Mouse (Mus musculus) limb, embryonic 15.5 days (tissue): ENCODE data around the gene Mavs. TPM values are rescaled to one million over a fixed set of nuclear protein-coding genes. Genes with fewer than 3 reads are reported as not detected.

Experiments used
- ATAC-seq: fragments of 200-750 bp; cut with Nextera tagmentation; 2 replicates; pipeline ENCODE4 v1.8.0; 2017; ENCODE audit warnings: low read depth, moderate TSS enrichment; ENCODE audit not compliant: insufficient number of reproducible peaks, low FRiP score, low TSS enrichment
- H3K27ac ChIP-seq: fragments of 300-500 bp; sonication (generic); 2 replicates; pipeline ENCODE4 v1.5.1; 2015; ENCODE audit warnings: moderate library complexity, mild to moderate bottlenecking, inconsistent platforms
- H3K27me3 ChIP-seq: fragments of 300-500 bp; sonication (generic); 2 replicates; pipeline ENCODE4 v1.6.1; 2015; ENCODE audit warnings: inconsistent platforms
- H3K36me3 ChIP-seq: fragments of 300-500 bp; sonication (generic); 2 replicates; pipeline ENCODE4 v1.6.1; 2015; ENCODE audit warnings: inconsistent platforms
- H3K4me1 ChIP-seq: fragments of 300-500 bp; sonication (generic); 2 replicates; pipeline ENCODE4 v1.6.1; 2015; ENCODE audit warnings: inconsistent platforms
- H3K4me2 ChIP-seq: fragments of 300-500 bp; sonication (generic); 2 replicates; pipeline ENCODE4 v1.6.1; 2015; ENCODE audit warnings: mild to moderate bottlenecking, inconsistent platforms
- H3K4me3 ChIP-seq: fragments of 300-500 bp; sonication (generic); 2 replicates; pipeline ENCODE4 v1.5.1; 2015; ENCODE audit warnings: mild to moderate bottlenecking, inconsistent platforms
- H3K9ac ChIP-seq: fragments of 300-500 bp; sonication (generic); 2 replicates; pipeline ENCODE4 v1.6.1; 2015; ENCODE audit warnings: inconsistent platforms
- H3K9me3 ChIP-seq: fragments of 300-500 bp; sonication (generic); 2 replicates; pipeline ENCODE4 v1.6.1; 2016; ENCODE audit warnings: inconsistent platforms
- WGBS: fragments of 180-500 bp; shearing (Covaris S2); methylation state at CpG from one replicate; pipeline ENCODE4 v1.1.7; 2015; 5-methylcytosine and 5-hydroxymethylcytosine counted together
- polyA plus RNA-seq: library from polyadenylated mRNA; unstranded; fragments of >200 nt; fragmentation: Nextera tagmentation; extraction: Ambion mirVana; gene quantifications from 2 replicates; pipeline ENCODE4 v1.2.1, GENCODE M21; 2015

Mavs gene
- polyA plus RNA-seq, 1 experiment from 2014 or later: 19.2 TPM

- no peak for ATAC-seq
- no peaks in the 10 kb centered on the region for H3K9me3 ChIP-seq
- H3K4me2 ChIP-seq: no peak overlapping the region
- H3K9ac ChIP-seq: no peak overlapping the region
- H3K27ac ChIP-seq: no peak overlapping the region
- H3K4me3 ChIP-seq: no peak overlapping the region
- peaks cover 91% of the 10 kb centered on the region for H3K36me3 ChIP-seq
- WGBS: 83% methylated on average over 7 of the region's 7 CpGs
- no peaks in the 10 kb centered on the region for H3K27me3 ChIP-seq
- no peaks in the 10 kb centered on the region for H3K4me1 ChIP-seq
Measured at GRCm38 (mm10) chr2:131242929-131243328, 9.1 kb downstream of the Mavs start.

- no peak overlapping the region for H3K4me3 ChIP-seq
- H3K9ac ChIP-seq: no peak overlapping the region
- H3K36me3 ChIP-seq: peaks cover 3% of the 10 kb centered on the region; the same call in 1 of the 2 replicates
- WGBS: 14% methylated on average over 7 of the region's 7 CpGs
- H3K27ac ChIP-seq: peak overlapping the region; percentile 14; the same call in 1 of the 2 replicates
- no peak for ATAC-seq
- no peak overlapping the region for H3K4me2 ChIP-seq
- H3K27me3 ChIP-seq: no peaks in the 10 kb centered on the region
- H3K4me1 ChIP-seq: peaks cover 9% of the 10 kb centered on the region
- no peaks in the 10 kb centered on the region for H3K9me3 ChIP-seq
Measured at GRCm38 (mm10) chr2:131253681-131254328, 19.9 kb downstream of the Mavs start.

DNA sequence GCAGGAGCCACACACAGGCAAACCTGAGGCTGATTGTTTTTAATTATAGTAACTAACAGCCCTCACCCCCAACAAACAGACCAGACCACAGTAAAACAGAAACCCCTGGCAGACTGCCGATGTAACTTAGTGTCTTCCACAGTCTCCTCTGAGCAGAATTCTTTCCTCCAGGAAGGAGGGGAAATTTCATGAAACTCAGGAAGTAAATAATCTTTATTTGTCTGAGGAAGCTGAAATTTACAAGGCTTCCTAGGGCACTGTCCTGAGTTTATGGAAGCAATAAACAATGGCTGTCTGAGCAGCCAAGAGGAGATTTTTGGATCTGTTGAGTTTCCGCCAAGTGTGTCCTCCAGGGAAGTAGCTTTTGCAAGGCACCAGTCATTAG, 20.5 kb downstream of the Mavs start:
- WGBS: 27% methylated on average over 2 of the region's 2 CpGs
- no peaks in the 10 kb centered on the region for H3K27me3 ChIP-seq
- no peak overlapping the region for H3K4me2 ChIP-seq
- peak overlapping the region; percentile 14; the same call in 1 of the 2 replicates for H3K27ac ChIP-seq
- peaks cover 9% of the 10 kb centered on the region for H3K4me1 ChIP-seq
- no peak for ATAC-seq
- no peaks in the 10 kb centered on the region for H3K9me3 ChIP-seq
- H3K9ac ChIP-seq: no peak overlapping the region
- H3K4me3 ChIP-seq: no peak overlapping the region
- no peaks in the 10 kb centered on the region for H3K36me3 ChIP-seq

DNA sequence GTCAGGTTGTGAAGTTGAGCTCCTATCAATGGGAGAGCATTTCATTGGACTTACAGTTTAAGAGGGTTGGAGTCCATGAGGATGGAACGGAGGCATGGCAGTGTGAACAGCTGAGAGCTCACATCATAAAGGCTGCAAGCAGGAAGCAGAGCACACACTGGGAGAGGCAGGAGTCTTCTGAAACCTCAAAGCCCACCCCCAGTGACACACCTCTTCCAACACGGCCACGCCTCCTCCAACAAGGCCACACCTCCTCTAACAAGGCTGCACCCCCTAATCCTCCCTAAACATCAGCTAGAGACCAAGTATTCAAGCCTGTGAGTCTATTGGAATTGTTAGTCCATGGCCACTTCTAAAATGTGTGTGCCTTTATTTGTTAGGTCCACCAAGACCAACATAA, 21.9 kb downstream of the Mavs start:
- no peaks in the 10 kb centered on the region for H3K27me3 ChIP-seq
- no peak overlapping the region for H3K4me2 ChIP-seq
- H3K9ac ChIP-seq: no peak overlapping the region
- peaks cover 11% of the 10 kb centered on the region for H3K4me1 ChIP-seq
- H3K27ac ChIP-seq: no peak overlapping the region
- no peak overlapping the region for H3K4me3 ChIP-seq
- no peak for ATAC-seq
- H3K36me3 ChIP-seq: no peaks in the 10 kb centered on the region
- no peaks in the 10 kb centered on the region for H3K9me3 ChIP-seq
- WGBS: 56% methylated on average over 3 of the region's 3 CpGs

GRCm38 (mm10) chr2:131258693-131259092, 24.8 kb downstream of the Mavs start:
- Histone ChIP-seq H3K4me2 (no peak overlapping the region), H3K36me3 (no peaks in the 10 kb centered on the region), H3K4me1 (peaks cover 17% of the 10 kb centered on the region), H3K4me3 (no peak overlapping the region), H3K9ac (no peak overlapping the region), H3K27ac (no peak overlapping the region), H3K9me3 (no peaks in the 10 kb centered on the region), H3K27me3 (no peaks in the 10 kb centered on the region)
- no peak for ATAC-seq
- WGBS: 60% methylated on average over 8 of the region's 8 CpGs

DNA sequence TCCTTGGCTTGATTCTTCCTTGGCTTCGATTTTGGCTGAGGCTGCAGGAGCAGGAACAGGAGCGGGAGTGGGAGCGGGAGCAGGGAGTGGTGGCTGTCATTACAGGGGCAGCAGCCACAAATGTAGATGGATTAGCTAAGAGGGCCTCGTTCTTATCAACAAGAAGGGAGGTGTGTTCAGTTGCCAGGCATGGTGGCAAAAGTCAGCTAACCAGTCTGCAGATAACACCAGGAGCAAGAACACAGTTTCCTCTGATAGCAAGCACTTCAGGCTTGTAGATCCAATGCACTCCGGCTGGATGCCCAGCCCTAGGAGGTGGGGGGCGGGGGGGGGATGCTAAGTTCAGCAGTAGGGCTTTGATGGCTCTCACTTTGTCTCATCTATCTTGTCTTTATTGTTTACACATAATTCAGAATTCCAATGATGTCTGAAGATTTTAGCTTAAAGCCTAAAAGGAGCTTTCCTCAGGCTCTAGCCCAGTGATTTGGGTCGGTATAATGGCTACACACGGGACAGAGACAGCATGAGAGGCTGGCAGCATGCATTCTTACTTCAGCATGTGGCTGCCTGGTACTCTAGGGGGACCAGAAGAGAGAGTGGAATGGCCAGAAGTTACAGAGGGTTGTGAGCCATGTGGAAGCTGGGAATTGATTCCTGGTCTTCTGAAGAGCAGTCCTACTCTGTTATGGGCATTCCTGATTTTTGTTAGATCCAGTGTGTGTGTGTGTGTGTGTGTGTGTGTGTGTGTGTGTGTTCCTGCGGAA, 26.9 kb downstream of the Mavs start:
- H3K4me2 ChIP-seq: no peak overlapping the region
- H3K27ac ChIP-seq: no peak overlapping the region
- no peaks in the 10 kb centered on the region for H3K36me3 ChIP-seq
- 57% methylated on average over 9 of the region's 9 CpGs for WGBS
- no peak overlapping the region for H3K9ac ChIP-seq
- no peak for ATAC-seq
- H3K4me1 ChIP-seq: peaks cover 22% of the 10 kb centered on the region
- H3K4me3 ChIP-seq: no peak overlapping the region
- H3K9me3 ChIP-seq: no peaks in the 10 kb centered on the region
- no peaks in the 10 kb centered on the region for H3K27me3 ChIP-seq

DNA sequence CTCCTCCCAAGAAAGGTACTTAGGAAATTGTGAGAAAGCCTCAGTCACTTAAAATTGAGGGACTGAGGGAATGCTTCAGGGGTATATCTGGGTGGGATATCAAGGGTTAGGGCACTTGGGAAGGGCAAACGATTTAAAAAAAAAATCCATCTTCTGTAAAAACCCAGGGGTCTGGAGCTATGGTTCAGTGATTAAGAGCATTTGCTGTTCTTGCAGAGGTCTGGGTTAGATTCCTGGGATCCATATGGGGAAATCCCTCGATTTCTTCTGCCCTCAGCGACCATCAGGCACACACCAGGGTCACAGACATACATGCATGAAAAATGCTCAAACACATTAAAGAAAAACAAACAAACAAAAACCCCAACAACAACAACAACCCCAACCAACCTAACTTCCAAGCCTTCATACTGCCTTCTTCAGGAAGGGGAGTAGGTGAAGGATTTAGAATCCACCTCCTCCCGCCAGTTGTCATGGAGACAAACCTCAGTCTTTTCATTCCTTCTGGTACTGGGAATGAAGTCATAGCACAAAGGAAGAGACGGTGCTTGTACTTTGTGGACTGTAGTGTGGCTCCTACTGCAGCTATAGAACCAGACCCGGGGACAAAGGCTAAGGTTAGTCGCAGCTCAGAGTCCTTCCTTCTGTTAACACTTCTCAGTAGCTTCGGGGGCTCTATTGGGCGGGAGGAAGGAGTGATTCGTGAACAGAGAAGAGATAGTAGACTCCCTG, 27.8 kb downstream of the Mavs start:
- peak; percentile 71 for ATAC-seq
- WGBS: 3% methylated on average over 10 of the region's 10 CpGs
- peak overlapping the region; percentile 56 for H3K9ac ChIP-seq
- peak overlapping the region; percentile 100 for H3K27ac ChIP-seq
- no peaks in the 10 kb centered on the region for H3K9me3 ChIP-seq
- peaks cover 22% of the 10 kb centered on the region for H3K4me1 ChIP-seq
- peak overlapping the region; percentile 57 for H3K4me2 ChIP-seq
- peak overlapping the region; percentile 88 for H3K4me3 ChIP-seq
- H3K27me3 ChIP-seq: no peaks in the 10 kb centered on the region
- no peaks in the 10 kb centered on the region for H3K36me3 ChIP-seq

GRCm38 (mm10) chr2:131262213-131262672, 28.4 kb downstream of the Mavs start, which contains the start of gene Pank2:
Pank2 (plus strand) TSS chr2:131262495.
- H3K4me1 ChIP-seq: peaks cover 22% of the 10 kb centered on the region
- no peaks in the 10 kb centered on the region for H3K36me3 ChIP-seq
- WGBS: under 1% methylated on average over 47 of the region's 49 CpGs
- H3K9ac ChIP-seq: peak within 1 kb of the TSS; percentile 98
- ATAC-seq: peak; percentile 99
- H3K27me3 ChIP-seq: no peaks in the 10 kb centered on the region
- H3K27ac ChIP-seq: peak within 1 kb of the TSS; percentile 100
- H3K9me3 ChIP-seq: no peaks in the 10 kb centered on the region
- H3K4me3 ChIP-seq: peak within 1 kb of the TSS; percentile 88
- H3K4me2 ChIP-seq: peak within 1 kb of the TSS; percentile 65

DNA sequence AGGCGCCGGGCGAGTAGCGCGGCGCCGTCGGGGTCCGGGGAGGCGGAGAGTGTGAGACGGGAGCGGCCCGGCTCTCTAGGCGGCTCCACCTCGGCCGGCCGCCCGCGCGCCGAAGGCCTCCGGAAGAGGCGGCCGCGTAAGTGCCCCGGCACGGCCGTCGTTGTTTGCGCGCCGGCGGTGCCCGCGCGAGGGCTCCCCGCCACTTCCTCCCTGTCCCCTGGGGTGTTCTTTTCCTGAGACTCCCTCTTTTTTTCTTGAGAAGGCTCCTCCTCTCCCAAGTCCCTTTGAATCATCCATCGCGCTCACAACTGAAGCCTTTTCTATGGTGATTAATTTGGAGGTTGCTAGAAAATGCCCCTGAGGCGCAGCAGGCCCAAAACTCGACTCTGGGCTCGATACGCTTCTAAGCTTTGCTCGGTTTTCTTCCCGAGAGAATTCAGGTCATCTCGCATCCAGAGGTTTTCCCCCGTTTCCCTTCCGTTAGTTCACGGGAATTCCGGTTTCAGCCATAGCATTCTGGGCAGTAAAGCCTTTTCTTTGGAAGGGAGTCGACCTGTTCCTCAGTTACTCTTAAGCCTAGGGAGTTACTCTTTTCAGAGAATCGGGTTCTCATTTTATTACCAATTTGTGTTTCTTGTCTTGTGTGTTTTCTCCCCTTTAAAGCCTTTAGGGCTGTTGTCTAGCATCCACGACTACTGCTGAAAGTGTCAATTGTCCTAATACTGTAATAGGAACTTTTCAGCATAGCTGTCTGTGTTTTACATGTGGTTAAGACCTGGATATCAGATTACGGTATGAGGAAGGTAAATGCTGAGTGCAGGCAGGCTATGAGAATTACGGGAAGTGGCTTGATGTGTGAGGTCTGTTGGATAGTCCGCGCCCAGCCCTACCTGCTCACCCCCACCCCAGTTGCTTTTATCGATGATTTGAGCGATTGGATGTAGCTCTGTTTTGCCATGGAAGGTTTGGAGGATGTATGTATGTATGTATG, 29.1 kb downstream of the Mavs start:
- Histone ChIP-seq H3K9me3 (no peaks in the 10 kb centered on the region), H3K4me2 (peak overlapping the region; percentile 65), H3K4me1 (peaks cover 22% of the 10 kb centered on the region), H3K36me3 (no peaks in the 10 kb centered on the region), H3K27me3 (no peaks in the 10 kb centered on the region), H3K27ac (peak overlapping the region; percentile 100), H3K9ac (peak overlapping the region; percentile 98), H3K4me3 (peak overlapping the region; percentile 88)
- peak; percentile 78 for ATAC-seq
- under 1% methylated on average over 48 of the region's 59 CpGs for WGBS

DNA sequence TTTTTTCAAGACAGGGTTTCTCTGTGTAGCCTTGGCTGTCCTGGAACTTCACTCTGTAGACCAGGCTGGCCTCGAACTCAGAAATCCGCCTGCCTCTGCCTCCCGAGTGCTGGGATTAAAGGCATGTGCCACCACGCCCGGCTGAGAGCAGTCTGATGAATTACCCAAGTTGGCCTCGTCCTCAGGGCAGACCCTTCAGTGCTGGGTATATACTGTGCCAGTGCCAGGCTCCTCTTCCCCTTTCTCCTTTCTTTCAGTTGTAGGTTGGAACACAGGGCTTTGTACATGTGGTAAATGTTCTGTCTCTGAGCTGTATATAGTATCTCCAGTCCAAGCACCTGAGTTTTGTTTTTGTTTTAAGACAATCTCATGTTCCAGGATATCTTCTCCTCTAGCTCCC, 30.2 kb downstream of the Mavs start:
- Histone ChIP-seq H3K27me3 (no peaks in the 10 kb centered on the region), H3K36me3 (no peaks in the 10 kb centered on the region), H3K4me3 (peak overlapping the region; percentile 88), H3K9me3 (no peaks in the 10 kb centered on the region), H3K4me1 (peaks cover 22% of the 10 kb centered on the region), H3K4me2 (peak overlapping the region; percentile 65), H3K9ac (no peak overlapping the region), H3K27ac (no peak overlapping the region)
- ATAC-seq: no peak
- WGBS: 61% methylated on average over 6 of the region's 6 CpGs

DNA sequence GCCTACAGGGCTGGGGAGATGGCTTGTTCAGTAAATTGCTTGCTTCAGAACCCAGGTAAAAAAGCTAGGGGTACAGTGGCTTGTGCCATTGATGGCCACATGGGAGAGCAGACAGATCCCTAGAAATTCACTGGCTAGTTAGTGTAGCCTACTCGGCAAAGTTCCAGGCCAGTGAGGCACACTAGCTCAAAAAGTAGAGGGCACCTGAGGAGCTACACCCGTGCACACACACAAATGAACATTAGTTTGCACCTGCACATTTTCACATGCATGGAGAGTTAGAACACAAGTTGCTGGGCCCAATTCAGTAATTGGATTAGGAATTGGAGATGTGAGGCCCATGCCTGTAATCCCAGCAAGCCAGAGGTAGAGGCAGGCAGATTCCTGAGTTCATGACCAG, 31.2 kb downstream of the Mavs start:
- ATAC-seq: no peak
- H3K4me2 ChIP-seq: no peak overlapping the region
- peaks cover 22% of the 10 kb centered on the region for H3K4me1 ChIP-seq
- WGBS: 78% methylated on average over 2 of the region's 2 CpGs
- H3K9me3 ChIP-seq: no peaks in the 10 kb centered on the region
- H3K27ac ChIP-seq: no peak overlapping the region
- H3K36me3 ChIP-seq: no peaks in the 10 kb centered on the region
- no peak overlapping the region for H3K9ac ChIP-seq
- H3K4me3 ChIP-seq: no peak overlapping the region
- no peaks in the 10 kb centered on the region for H3K27me3 ChIP-seq
